In genomic region chr1:51998542-51998941, GRCm38 (mm10) we compare ENCODE assay signal across 7 mouse cellular contexts. TPM values are rescaled to one million over a fixed set of nuclear protein-coding genes. Genes with fewer than 3 reads are reported as not detected.
DNase-seq lines count a peak whose midpoint lies in the region; ATAC-seq and TF ChIP-seq lines count a peak whose summit lies in the region.

No protein-coding gene starts in this region.

- no peak overlapping the region for H3K4me2 ChIP-seq in liver, embryonic 11.5 days
- H3K4me2 ChIP-seq in liver, embryonic 14.5 days (ENCODE audit: low read depth): no peak overlapping the region
- H3K4me2 ChIP-seq in stomach, postnatal 0 days (replicated peaks; ENCODE audit: low read depth): no peak overlapping the region

- H3K4me1 ChIP-seq in liver, adult 2 months (ENCODE audit: control insufficient read depth, insufficient read depth, low read length): peaks cover 3% of the 10 kb centered on the region
- H3K4me1 ChIP-seq in liver, embryonic 11.5 days (replicated peaks; ENCODE audit: control insufficient read depth, insufficient read depth, low read length): no peaks in the 10 kb centered on the region
- H3K4me1 ChIP-seq in MEL (ENCODE audit: control insufficient read depth in 1 of 2, insufficient read depth in 2 of 2, low read length in 2 of 2): no peaks in the 10 kb centered on the region
- H3K4me1 ChIP-seq in liver, embryonic 14.5 days (replicated peaks; ENCODE audit: control insufficient read depth in 2 of 2, insufficient read depth in 2 of 2, low read length in 1 of 2): 0 out of 4 replicates have a peak, but pooled peaks cover 0 to 1% of the 10 kb centered on the region in 2 experiments
- no peaks in the 10 kb centered on the region; the same call in 1 of the 2 replicates for H3K4me1 ChIP-seq in stomach, postnatal 0 days (replicated peaks; ENCODE audit: control insufficient read depth, insufficient read depth)

- no peak for TF ChIP-seq POLR2A in liver, adult 2 months (IDR thresholded peaks at IDR 0.05; ENCODE audit: extremely low read depth, insufficient read depth, low read length)
- no peak for TF ChIP-seq POLR2A in MEL (IDR thresholded peaks at IDR 0.05; ENCODE audit: control insufficient read depth in 1 of 2, insufficient read depth in 1 of 2, low read depth in 1 of 2, low read length in 2 of 2, poor library complexity in 1 of 2)

- no peak overlapping the region for H3K9ac ChIP-seq in liver, adult 2 months (ENCODE audit: low read depth, low read length)
- H3K9ac ChIP-seq in liver, embryonic 11.5 days (ENCODE audit: low read depth, low read length): no peak overlapping the region
- no peak overlapping the region for H3K9ac ChIP-seq in MEL (ENCODE audit: control insufficient read depth, low read depth, low read length, poor library complexity, severe bottlenecking)
- H3K9ac ChIP-seq in liver, embryonic 14.5 days (replicated peaks): no peak overlapping the region
- H3K9ac ChIP-seq in stomach, postnatal 0 days (ENCODE audit: low read length): no peak overlapping the region

- TF ChIP-seq EP300 in MEL (IDR thresholded peaks at IDR 0.05; ENCODE audit: low read depth in 1 of 2, low read length in 2 of 2): no peak
- TF ChIP-seq EP300 in liver, embryonic 14.5 days (IDR thresholded peaks at IDR 0.05; ENCODE audit: low read depth): no peak
- no peak for TF ChIP-seq EP300 in stomach, postnatal 0 days (optimal IDR thresholded peaks at IDR 0.05)

- no peaks in the 10 kb centered on the region for H3K36me3 ChIP-seq in liver, adult 2 months (ENCODE audit: control insufficient read depth, insufficient read depth, low read length)
- H3K36me3 ChIP-seq in liver, embryonic 11.5 days (ENCODE audit: control insufficient read depth, insufficient read depth, low read length): no peaks in the 10 kb centered on the region
- no peaks in the 10 kb centered on the region for H3K36me3 ChIP-seq in MEL (ENCODE audit: control insufficient read depth in 1 of 2, insufficient read depth in 2 of 2, low read length in 2 of 2)
- no peaks in the 10 kb centered on the region for H3K36me3 ChIP-seq in liver, embryonic 14.5 days (replicated peaks; ENCODE audit: control insufficient read depth, insufficient read depth, low read depth)
- no peaks in the 10 kb centered on the region for H3K36me3 ChIP-seq in stomach, postnatal 0 days (ENCODE audit: control insufficient read depth, insufficient read depth, low read length)

- TF ChIP-seq RAD21 in MEL (IDR thresholded peaks at IDR 0.05; ENCODE audit: low read depth, low read length): peak; percentile 50

- WGBS in liver, adult 2 months: 43% methylated on average over 5 of the region's 5 CpGs
- 29% methylated on average over 5 of the region's 5 CpGs for WGBS in liver, embryonic 11.5 days
- WGBS in liver, embryonic 14.5 days (ENCODE audit: insufficient replicate concordance): 24% methylated on average over 5 of the region's 5 CpGs
- WGBS in stomach, postnatal 0 days: 52% methylated on average over 5 of the region's 5 CpGs

- no peaks in the 10 kb centered on the region for H3K27me3 ChIP-seq in liver, adult 2 months (ENCODE audit: control insufficient read depth, insufficient read depth, low read length)
- no peaks in the 10 kb centered on the region for H3K27me3 ChIP-seq in liver, embryonic 11.5 days (replicated peaks; ENCODE audit: control insufficient read depth, insufficient read depth, low read length)
- no peaks in the 10 kb centered on the region for H3K27me3 ChIP-seq in MEL (ENCODE audit: control insufficient read depth in 1 of 2, insufficient read depth in 2 of 2, low read length in 2 of 2)
- H3K27me3 ChIP-seq in liver, embryonic 14.5 days (ENCODE audit: control insufficient read depth, insufficient read depth, low read length): no peaks in the 10 kb centered on the region
- H3K27me3 ChIP-seq in stomach, postnatal 0 days (ENCODE audit: control insufficient read depth, insufficient read depth, low read length): no peaks in the 10 kb centered on the region

- DNase-seq in liver, adult 2 months (ENCODE audit: extremely low read depth, low read depth, low spot score): peak; percentile 13
- DNase-seq in liver, embryonic 11.5 days (ENCODE audit: low spot score): no peak
- DNase-seq in MEL (ENCODE audit: low read depth, low spot score): peak; percentile 6
- DNase-seq in adrenal gland, postnatal 25 days: peak; percentile 50
- DNase-seq in liver, embryonic 14.5 days (ENCODE audit: low read depth in 3 of 3, low spot score in 3 of 3): no peak
- DNase-seq in stomach, postnatal 0 days (ENCODE audit: low spot score): peak; percentile 48

- peak; percentile 62; the same call in 1 of the 2 replicates for TF ChIP-seq CTCF in liver, adult 2 months (IDR thresholded peaks at IDR 0.05; ENCODE audit: low read depth, low read length)
- TF ChIP-seq CTCF in MEL (IDR thresholded peaks at IDR 0.05 in 2 of 3, conservative IDR thresholded peaks at IDR 0.05 in 1 of 3; ENCODE audit: control insufficient read depth in 1 of 3, insufficient read depth in 1 of 3, low read depth in 2 of 3, low read length in 3 of 3, poor library complexity in 1 of 3, severe bottlenecking in 1 of 3): peak in 2 of 3 experiments; percentile 42 to 49; a peak in 4 of 6 replicates
- TF ChIP-seq CTCF in liver, embryonic 14.5 days (IDR thresholded peaks at IDR 0.05; ENCODE audit: low read depth): peak; percentile 51
- peak; percentile 84 for TF ChIP-seq CTCF in stomach, postnatal 0 days (IDR thresholded peaks at IDR 0.05; ENCODE audit: low read depth)

- ATAC-seq in liver, embryonic 11.5 days (replicated peaks; ENCODE audit: low FRiP score): no peak
- peak; percentile 84 for ATAC-seq in granulocyte monocyte progenitor cell, adult 5-6 weeks (replicated peaks; ENCODE audit: poor library complexity, severe bottlenecking)
- ATAC-seq in liver, embryonic 14.5 days (ENCODE audit: insufficient read depth): no peak
- no peak for ATAC-seq in stomach, postnatal 0 days (ENCODE audit: low FRiP score, low TSS enrichment)

- no peaks in the 10 kb centered on the region for H3K9me3 ChIP-seq in liver, embryonic 11.5 days (ENCODE audit: control insufficient read depth, low read length)
- no peaks in the 10 kb centered on the region for H3K9me3 ChIP-seq in MEL (replicated peaks; ENCODE audit: insufficient read depth, low read length)
- H3K9me3 ChIP-seq in liver, embryonic 14.5 days (ENCODE audit: control insufficient read depth, low read length): no peaks in the 10 kb centered on the region
- H3K9me3 ChIP-seq in stomach, postnatal 0 days (ENCODE audit: control insufficient read depth, low read length): no peaks in the 10 kb centered on the region

- no peaks in the 10 kb centered on the region for H3K79me2 ChIP-seq in liver, adult 2 months (ENCODE audit: control insufficient read depth, insufficient read depth, low read length)
- H3K79me2 ChIP-seq in MEL (ENCODE audit: control insufficient read depth, insufficient read depth, low read length, poor library complexity): no peaks in the 10 kb centered on the region

- no peak overlapping the region for H3K27ac ChIP-seq in liver, adult 2 months (replicated peaks; ENCODE audit: insufficient read depth, low read depth, low read length)
- no peak overlapping the region for H3K27ac ChIP-seq in liver, embryonic 11.5 days (ENCODE audit: low read depth, low read length)
- H3K27ac ChIP-seq in MEL (ENCODE audit: control insufficient read depth, low read depth, low read length): no peak overlapping the region
- H3K27ac ChIP-seq in liver, embryonic 14.5 days: no peak overlapping the region
- H3K27ac ChIP-seq in stomach, postnatal 0 days (replicated peaks): no peak overlapping the region

- H3K4me3 ChIP-seq in liver, adult 2 months (ENCODE audit: insufficient read depth, low read depth, low read length): no peak overlapping the region
- no peak overlapping the region for H3K4me3 ChIP-seq in liver, embryonic 11.5 days (ENCODE audit: low read depth, low read length)
- H3K4me3 ChIP-seq in MEL (ENCODE audit: control insufficient read depth in 1 of 2, insufficient read depth in 1 of 2, low read depth in 2 of 2, low read length in 2 of 2): no peak overlapping the region
- H3K4me3 ChIP-seq in liver, embryonic 14.5 days (ENCODE audit: insufficient read depth in 1 of 2, low read depth in 2 of 2, low read length in 2 of 2): no peak overlapping the region
- H3K4me3 ChIP-seq in stomach, postnatal 0 days (ENCODE audit: low read depth, low read length): no peak overlapping the region

TF ChIP-seq in MEL, 35 proteins besides CTCF, POLR2A, EP300 and RAD21:
- TF ChIP-seq ZC3H11A (IDR thresholded peaks at IDR 0.05; ENCODE audit: low read depth, low read length) (peak; percentile 26; the same call in 1 of the 2 replicates), SMC3 (IDR thresholded peaks at IDR 0.05; ENCODE audit: low read depth, low read length) (peak; percentile 41), GATA1 (IDR thresholded peaks at IDR 0.05; ENCODE audit: low read depth, low read length) (no peak)

RNA-seq across cellular contexts. Expression of gene Stat4, which starts 11.6 kb away (rescaled TPM):
- 0.46 and 0.67 TPM in 2 replicates for total RNA-seq in liver, adult 2 months (2014; rRNA removed)
- polyA plus RNA-seq in liver, adult 2 months (2012; rRNA removed): 0.02 and 0.24 TPM in 2 replicates
- 2.6 TPM in 2 replicates for polyA plus RNA-seq in liver, embryonic 11.5 days (2014; fragmentation: Nextera tagmentation; extraction: Ambion mirVana)
- not detected in 2 replicates for total RNA-seq in MEL (2012; rRNA removed)
- polyA plus RNA-seq in MEL (2012; ENCODE audit: insufficient read depth in 1 of 2, insufficient read length in 2 of 2, low read depth in 1 of 2, low replicate concordance in 2 of 2, missing spikeins in 1 of 2): not detected
- total RNA-seq in adrenal gland, postnatal 25 days (2021): 0.12 TPM in 1 of 2 replicates, not detected in the other
- total RNA-seq in granulocyte monocyte progenitor cell, adult 5-6 weeks (2014; fragmentation: Nextera tagmentation): 32.2 and 34.1 TPM in 2 replicates
- 21.5 and 26.1 TPM in 2 replicates for total RNA-seq in granulocyte monocyte progenitor cell, adult 5-6 weeks (2017)
- polyA plus RNA-seq in liver, embryonic 14.5 days (2012; rRNA removed): 0.32 and 0.42 TPM in 2 replicates
- polyA plus RNA-seq in liver, embryonic 14.5 days (2014; fragmentation: Nextera tagmentation; extraction: Ambion mirVana): 1.5 and 1.8 TPM in 2 replicates
- 0.46 and 0.51 TPM in 2 replicates for polyA plus RNA-seq in stomach, postnatal 0 days (2015; fragmentation: Nextera tagmentation; extraction: Ambion mirVana)

Comparison
In these comparisons a context has a peak if more than half of its experiments do, and no peak if none do; other contexts are left out.
1. DNase-seq: peak in liver, adult 2 months (single experiment), MEL (single experiment), adrenal gland, postnatal 25 days (single experiment) and stomach, postnatal 0 days (single experiment); none in liver, embryonic 11.5 days (single experiment) and liver, embryonic 14.5 days (0 of 3).
2. Peak in every context shown above with its lines, with median percentiles within 50 percentile points of each other: CTCF ChIP-seq.